8 mouse cellular contexts compared by ENCODE assay signal in the genomic region with DNA sequence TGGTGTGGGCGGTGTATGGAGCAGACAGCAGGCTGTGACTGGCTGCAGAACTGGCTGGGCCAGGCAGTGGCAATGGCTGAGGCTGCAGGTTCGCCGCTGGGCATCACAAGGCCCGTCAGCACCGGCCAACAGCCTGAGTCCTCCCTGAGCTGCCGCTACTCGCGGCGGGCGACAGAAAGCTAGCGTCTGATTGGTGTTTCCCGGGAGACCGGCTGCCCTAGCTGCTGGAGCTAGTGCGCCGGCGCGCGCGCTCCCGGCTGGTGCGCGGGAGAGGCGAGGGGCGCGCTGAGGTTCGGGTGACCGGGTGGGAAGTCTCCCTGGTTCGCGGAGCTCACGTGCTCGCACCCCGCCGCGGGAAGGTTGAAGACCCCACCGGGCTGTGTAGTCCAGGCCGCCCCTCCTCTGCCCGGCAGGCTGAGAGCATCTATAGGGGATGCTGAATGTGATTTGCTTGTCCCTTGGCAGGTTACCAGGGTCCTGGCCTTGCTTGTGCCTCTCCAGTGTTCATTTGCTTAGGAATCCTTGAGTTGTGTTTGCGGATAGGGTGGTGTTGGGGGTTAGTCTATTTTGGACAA.
DNase-seq lines count a peak whose midpoint lies in the region; ATAC-seq lines count a peak whose summit lies in the region.

No protein-coding gene starts in this region.

- H3K27ac ChIP-seq in heart, embryonic 12.5 days (ENCODE audit: poor library complexity, severe bottlenecking), result no peak overlapping the region
- no peak overlapping the region for H3K27ac ChIP-seq in liver, embryonic 15.5 days (replicated peaks)

- no peak for DNase-seq in heart, adult 9 months (ENCODE audit: low spot score in 2 of 2)
- DNase-seq in cerebellum, postnatal 14 days, result peak; percentile 95 to 97
- DNase-seq in frontal cortex, postnatal 36 days (ENCODE audit: low spot score in 2 of 2), result peak; percentile 96 to 97
- DNase-seq in kidney, postnatal 10 days, result peak; percentile 74
- peak; percentile 89 for DNase-seq in right cerebral cortex, postnatal 14 days
- DNase-seq in urinary bladder, postnatal 4 days (ENCODE audit: low spot score in 2 of 2), result no peak

- peaks cover 24% of the 10 kb centered on the region for H3K27me3 ChIP-seq in heart, embryonic 12.5 days (replicated peaks)
- H3K27me3 ChIP-seq in liver, embryonic 15.5 days, result peaks cover 46% of the 10 kb centered on the region

- H3K9me3 ChIP-seq in heart, embryonic 12.5 days (replicated peaks), result no peaks in the 10 kb centered on the region
- no peaks in the 10 kb centered on the region for H3K9me3 ChIP-seq in liver, embryonic 15.5 days (replicated peaks)

- no peaks in the 10 kb centered on the region for H3K4me1 ChIP-seq in heart, embryonic 12.5 days (replicated peaks)
- H3K4me1 ChIP-seq in liver, embryonic 15.5 days (replicated peaks), result no peaks in the 10 kb centered on the region

- H3K4me3 ChIP-seq in heart, embryonic 12.5 days, result peak overlapping the region; percentile 55
- peak overlapping the region; percentile 17; the same call in 1 of the 2 replicates for H3K4me3 ChIP-seq in liver, embryonic 15.5 days (replicated peaks)

- under 1% methylated on average over 38 of the region's 38 CpGs for WGBS in heart, embryonic 12.5 days
- WGBS in liver, embryonic 15.5 days (ENCODE audit: insufficient replicate concordance), result 2% methylated on average over 38 of the region's 38 CpGs

- no peaks in the 10 kb centered on the region for H3K36me3 ChIP-seq in heart, embryonic 12.5 days
- H3K36me3 ChIP-seq in liver, embryonic 15.5 days (replicated peaks), result no peaks in the 10 kb centered on the region

- H3K9ac ChIP-seq in heart, embryonic 12.5 days, result peak overlapping the region; percentile 58
- no peak overlapping the region for H3K9ac ChIP-seq in liver, embryonic 15.5 days

- H3K4me2 ChIP-seq in heart, embryonic 12.5 days, result peak overlapping the region; percentile 79
- peak overlapping the region; percentile 37 for H3K4me2 ChIP-seq in liver, embryonic 15.5 days

- ATAC-seq in heart, embryonic 12.5 days (ENCODE audit: insufficient number of reproducible peaks, low FRiP score), result peak; percentile 87
- ATAC-seq in liver, embryonic 15.5 days (ENCODE audit: insufficient read depth), result no peak

Comparison
In these comparisons a context has a peak if more than half of its experiments do, and no peak if none do; other contexts are left out.
1. DNase-seq: peak in cerebellum, postnatal 14 days (2 of 2), frontal cortex, postnatal 36 days (2 of 2), kidney, postnatal 10 days (single experiment) and right cerebral cortex, postnatal 14 days (single experiment); none in heart, adult 9 months (0 of 2) and urinary bladder, postnatal 4 days (0 of 2).